Mouse (Mus musculus) neural tube, embryonic 10.5 days (tissue): ENCODE measurements around the gene Pdhx.

Source experiments
- DNase-seq: peaks from one replicate; pipeline ENCODE4 v3.0.0-alpha.2; 2017; ENCODE audit warnings: low spot score; ENCODE audit errors: extremely low spot score

Gene Pdhx

GRCm38 (mm10) chr2:102990301-102990702 lies 83.0 kb downstream of the Pdhx start:
- no peak for DNase-seq

DNA sequence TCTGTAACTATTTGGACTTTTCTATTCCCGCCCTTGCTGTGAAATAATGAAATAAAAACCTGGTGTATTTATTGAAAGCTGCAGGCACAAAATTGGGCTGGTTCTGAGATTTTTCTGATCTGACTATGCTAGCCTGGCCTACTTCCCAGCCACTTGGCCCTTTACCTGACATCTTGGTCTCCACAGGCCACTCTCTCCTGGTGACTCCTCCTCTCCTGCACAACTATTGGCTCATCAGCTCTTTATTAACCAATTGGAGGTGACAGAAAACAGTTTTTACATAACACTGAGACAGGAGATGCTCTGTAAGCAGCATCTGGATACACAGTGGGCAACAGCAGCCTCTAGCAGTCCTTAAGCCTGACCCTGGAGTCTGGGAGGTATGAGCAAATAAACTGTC lies 83.9 kb downstream of the Pdhx start:
- no peak for DNase-seq

- no peak for DNase-seq
These were observed 85.7 kb downstream of the Pdhx start for GRCm38 (mm10) chr2:102987708-102988010.

DNA sequence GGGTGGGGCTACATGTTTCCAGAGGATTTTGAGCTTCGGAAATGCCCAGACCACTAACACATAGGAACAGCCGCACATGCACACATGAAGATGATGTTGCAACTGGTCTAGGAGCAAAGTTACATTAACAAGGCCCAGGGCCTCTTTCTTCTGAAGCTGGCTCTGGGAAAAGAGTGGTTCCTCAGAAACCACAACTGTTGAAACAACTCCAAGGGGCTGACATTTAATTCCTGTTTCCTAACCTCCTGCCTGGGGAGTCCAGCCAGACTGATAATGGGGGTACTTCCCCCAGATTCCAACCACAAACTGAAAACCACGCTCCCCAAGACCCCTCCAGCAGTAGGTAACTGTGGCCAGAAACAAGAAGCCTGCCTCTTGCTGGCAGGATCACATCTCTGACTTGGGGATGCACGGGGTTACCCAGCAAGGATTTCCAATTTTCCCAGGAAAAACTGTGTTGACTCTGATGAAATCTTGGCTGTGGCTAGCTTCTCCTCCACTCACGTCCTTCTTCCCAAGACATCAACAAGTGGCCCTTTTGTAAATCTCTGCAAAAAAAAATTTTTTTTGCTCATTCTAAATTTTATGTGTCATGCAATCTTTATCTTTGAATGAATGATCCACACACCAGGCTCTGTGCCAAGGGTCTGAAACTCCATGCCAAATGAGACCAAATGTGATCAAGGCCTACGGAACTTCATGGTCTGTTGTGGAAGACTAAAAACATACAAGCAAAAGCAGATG lies 86.2 kb downstream of the Pdhx start:
- no peak for DNase-seq

- no peak for DNase-seq
These were observed 86.9 kb downstream of the Pdhx start for GRCm38 (mm10) chr2:102986424-102986823.

- no peak for DNase-seq
These were observed 90.5 kb downstream of the Pdhx start for GRCm38 (mm10) chr2:102982822-102983221.

- no peak for DNase-seq
These were observed 91.6 kb downstream of the Pdhx start for GRCm38 (mm10) chr2:102981446-102982314.

GRCm38 (mm10) chr2:102980870-102981269 lies 92.4 kb downstream of the Pdhx start:
- no peak for DNase-seq

DNA sequence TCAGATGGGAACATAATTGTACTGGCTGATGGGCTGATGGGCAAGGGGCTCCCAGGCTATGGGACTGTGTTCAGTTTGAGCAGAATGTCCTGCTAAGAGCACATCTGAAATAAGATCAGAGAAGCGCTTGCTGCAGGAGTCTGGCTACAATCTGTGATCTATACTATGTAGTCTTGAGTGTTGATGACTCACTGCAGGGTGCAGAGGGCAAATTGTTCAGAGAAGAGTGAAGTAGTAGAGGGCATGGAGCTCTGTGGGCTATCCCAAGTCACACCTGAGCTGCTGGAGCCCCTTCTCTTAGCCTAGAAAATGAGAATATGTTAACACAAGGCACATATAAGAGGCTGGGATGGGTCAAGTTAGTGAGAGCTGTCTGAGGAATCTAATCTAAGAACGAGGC lies 93.8 kb downstream of the Pdhx start:
- no peak for DNase-seq

DNA sequence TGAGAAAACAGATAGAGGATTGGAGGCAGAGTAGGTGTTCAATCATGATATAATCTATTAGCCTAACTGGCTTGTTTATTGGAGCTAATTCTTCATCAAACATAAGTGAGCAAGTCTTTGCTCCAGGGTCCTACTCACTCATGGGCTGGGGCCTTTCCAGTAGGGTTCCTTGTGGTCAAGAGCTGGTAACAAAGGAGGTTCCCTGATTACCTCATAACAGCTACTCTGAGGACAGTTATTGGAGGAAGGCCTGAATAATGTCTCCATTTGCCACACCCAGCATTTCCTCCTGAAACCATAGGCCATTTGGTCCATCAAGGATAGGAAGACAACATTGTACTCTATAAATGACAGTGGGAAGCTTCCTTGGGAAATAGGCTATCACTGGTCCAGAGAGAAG lies 94.2 kb downstream of the Pdhx start:
- DNase-seq, result no peak

GRCm38 (mm10) chr2:102975358-102975945 lies 97.9 kb downstream of the Pdhx start:
- DNase-seq, result no peak

DNA sequence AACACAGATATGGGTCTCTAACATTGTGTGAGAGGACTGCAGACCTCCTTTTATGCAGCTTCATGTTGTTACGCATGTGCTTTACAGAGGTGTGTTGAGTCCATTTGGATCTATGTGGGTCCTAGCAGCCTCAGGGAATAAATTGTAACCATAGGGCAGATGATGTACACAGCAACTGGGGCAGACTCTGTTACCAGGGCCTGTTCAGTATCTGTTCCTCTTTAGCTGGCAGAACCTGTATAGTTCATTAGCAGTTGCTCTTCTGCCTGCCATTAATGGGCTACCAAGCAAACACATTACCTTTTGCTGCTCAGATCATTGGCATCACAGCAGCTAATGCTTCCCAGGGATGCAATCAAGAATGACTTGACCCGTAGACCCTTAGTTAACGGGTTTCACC lies 100.2 kb downstream of the Pdhx start:
- DNase-seq, result no peak

DNA sequence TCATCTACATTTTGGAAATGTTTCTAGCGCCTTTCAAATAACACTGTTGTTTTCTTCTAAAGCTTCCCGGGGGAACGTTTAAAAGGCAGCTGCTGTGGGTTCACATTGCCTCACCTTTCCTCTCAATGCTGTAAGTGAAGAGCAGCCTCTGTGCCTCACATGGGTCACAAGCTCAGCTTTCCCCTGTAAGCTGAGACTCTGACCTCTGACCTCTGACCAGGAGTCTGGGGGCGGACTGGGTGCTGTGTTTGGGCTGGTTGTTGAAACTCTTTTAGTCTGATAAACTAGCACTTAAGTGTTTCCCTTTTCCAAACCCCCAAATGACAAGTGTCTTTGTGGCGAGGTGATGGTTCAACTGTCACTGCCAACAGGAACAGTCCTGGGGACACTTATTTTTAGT lies 100.7 kb downstream of the Pdhx start:
- no peak for DNase-seq

GRCm38 (mm10) chr2:102971951-102972350 lies 101.4 kb downstream of the Pdhx start:
- no peak for DNase-seq
